Mouse (Mus musculus) forebrain, embryonic 14.5 days (tissue): ENCODE results near the gene Bcl7c. TPM values are rescaled to one million over a fixed set of nuclear protein-coding genes. Genes with fewer than 3 reads are reported as not detected.
"Not testable (repeated sequence)": the region's sequence is repeated elsewhere in the genome, so short reads cannot be mapped to it uniquely, and the experiment has no call there.

Experiments used
- ATAC-seq: fragments of 200-750 bp; cut with Nextera tagmentation; 2 replicates; pipeline ENCODE4 v1.8.0; 2017; ENCODE audit warnings: mild to moderate bottlenecking, moderate library complexity
- DNase-seq: peaks from one replicate; pipeline ENCODE4 v3.0.0-alpha.2; 2015; ENCODE audit warnings: low spot score
- H3K27ac ChIP-seq: fragments of 300-500 bp; sonication (generic); 2 replicates; pipeline ENCODE4 v1.5.1; 2014; ENCODE audit warnings: low read depth, mild to moderate bottlenecking, control low read depth, low read length, moderate library complexity
- H3K27me3 ChIP-seq: fragments of 300-500 bp; sonication (generic); replicated peaks from 2 replicates; pipeline ENCODE4 v1.6.1; 2014; ENCODE audit warnings: low read length, control low read depth, mixed read lengths; ENCODE audit not compliant: control insufficient read depth, insufficient read depth
- H3K36me3 ChIP-seq: fragments of 300-500 bp; sonication (generic); 2 replicates; pipeline ENCODE4 v1.6.1; 2014; ENCODE audit warnings: low read length, control low read depth; ENCODE audit not compliant: control insufficient read depth, insufficient read depth
- H3K4me1 ChIP-seq: fragments of 300-500 bp; sonication (generic); 2 replicates; pipeline ENCODE4 v1.6.1; 2014; ENCODE audit warnings: antibody characterized with exemption, low read length, control low read depth; ENCODE audit not compliant: control insufficient read depth, insufficient read depth
- H3K4me2 ChIP-seq: fragments of 300-500 bp; sonication (generic); 2 replicates; pipeline ENCODE4 v1.6.1; 2014; ENCODE audit warnings: mild to moderate bottlenecking, control low read depth, low read length
- H3K4me3 ChIP-seq: fragments of 300-500 bp; sonication (generic); 2 replicates; pipeline ENCODE4 v1.5.1; 2014; ENCODE audit warnings: low read depth, low read length, control low read depth
- H3K9ac ChIP-seq: fragments of 300-500 bp; sonication (generic); 2 replicates; pipeline ENCODE4 v1.6.1; 2014; ENCODE audit warnings: mild to moderate bottlenecking, low read length, control low read depth, moderate library complexity
- H3K9me3 ChIP-seq: fragments of 300-500 bp; sonication (generic); replicated peaks from 2 replicates; pipeline ENCODE4 v1.6.1; 2016; ENCODE audit warnings: low read length, control low read depth, mixed read lengths; ENCODE audit not compliant: control insufficient read depth
- WGBS: fragments of 180-500 bp; shearing (Covaris S2); extraction: QIAGEN DNeasy Blood & Tissue Kit; methylation state at CpG from one replicate; pipeline ENCODE4 v1.1.7; 2014; 5-methylcytosine and 5-hydroxymethylcytosine counted together
- polyA plus RNA-seq: library from polyadenylated mRNA; unstranded; fragments of >200 nt; fragmentation: Nextera tagmentation; extraction: Ambion mirVana; gene quantifications from 2 replicates; pipeline ENCODE4 v1.2.1, GENCODE M21; 2014

Bcl7c gene
- polyA plus RNA-seq, 1 experiment from 2014 or later: 45.7 TPM

GRCm38 (mm10) chr7:127693730-127694129 is 15.0 kb downstream of the Bcl7c start:
- not testable (repeated sequence) for H3K4me2 ChIP-seq, ATAC-seq, H3K27me3 ChIP-seq, H3K9ac ChIP-seq, H3K4me3 ChIP-seq, H3K36me3 ChIP-seq, H3K27ac ChIP-seq, H3K9me3 ChIP-seq, H3K4me1 ChIP-seq, DNase-seq
- 96% methylated on average over 7 of the region's 7 CpGs for WGBS

DNA sequence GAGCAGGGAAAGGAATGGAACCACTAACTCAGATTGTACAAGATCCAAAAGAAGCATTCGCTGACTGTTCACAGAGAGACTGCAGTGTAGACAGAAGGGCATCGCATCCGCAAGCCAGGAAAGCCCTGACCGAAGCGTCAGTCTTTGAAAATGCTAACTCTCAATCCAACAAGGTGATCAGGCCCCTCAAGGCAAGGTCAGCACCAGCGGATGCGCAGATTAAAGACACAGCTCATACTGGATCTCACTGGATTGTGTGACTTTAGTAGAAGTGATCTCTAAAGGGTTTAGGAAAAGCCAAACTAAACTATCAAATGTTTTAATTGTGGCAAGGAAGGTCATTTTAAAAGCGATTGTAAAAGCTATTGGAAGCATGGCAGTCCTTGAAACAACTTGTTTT is 15.4 kb downstream of the Bcl7c start:
- 92% methylated on average over 8 of the region's 8 CpGs for WGBS
- no peak overlapping the region for H3K4me3 ChIP-seq
- H3K4me2 ChIP-seq: no peak overlapping the region
- 0 out of 2 replicates have a peak, but pooled peaks cover 3% of the 10 kb centered on the region for H3K4me1 ChIP-seq
- H3K9me3 ChIP-seq: no peaks in the 10 kb centered on the region
- no peak for DNase-seq
- no peak overlapping the region for H3K27ac ChIP-seq
- no peaks in the 10 kb centered on the region for H3K27me3 ChIP-seq
- 0 out of 2 replicates have a peak, but pooled peaks cover 8% of the 10 kb centered on the region for H3K36me3 ChIP-seq
- H3K9ac ChIP-seq: no peak overlapping the region
- ATAC-seq: no peak

GRCm38 (mm10) chr7:127691221-127691989 is 17.3 kb downstream of the Bcl7c start:
- H3K4me3 ChIP-seq: no peak overlapping the region
- H3K36me3 ChIP-seq: 0 out of 2 replicates have a peak, but pooled peaks cover 8% of the 10 kb centered on the region
- no peaks in the 10 kb centered on the region for H3K9me3 ChIP-seq
- peak; percentile 76 for DNase-seq
- WGBS: 5% methylated on average over 15 of the region's 15 CpGs
- peak; percentile 73 for ATAC-seq
- peak overlapping the region; percentile 47 for H3K9ac ChIP-seq
- peak overlapping the region; percentile 44; the same call in 1 of the 2 replicates for H3K27ac ChIP-seq
- H3K27me3 ChIP-seq: no peaks in the 10 kb centered on the region
- H3K4me1 ChIP-seq: 0 out of 2 replicates have a peak, but pooled peaks cover 3% of the 10 kb centered on the region
- peak overlapping the region; percentile 42 for H3K4me2 ChIP-seq

DNA sequence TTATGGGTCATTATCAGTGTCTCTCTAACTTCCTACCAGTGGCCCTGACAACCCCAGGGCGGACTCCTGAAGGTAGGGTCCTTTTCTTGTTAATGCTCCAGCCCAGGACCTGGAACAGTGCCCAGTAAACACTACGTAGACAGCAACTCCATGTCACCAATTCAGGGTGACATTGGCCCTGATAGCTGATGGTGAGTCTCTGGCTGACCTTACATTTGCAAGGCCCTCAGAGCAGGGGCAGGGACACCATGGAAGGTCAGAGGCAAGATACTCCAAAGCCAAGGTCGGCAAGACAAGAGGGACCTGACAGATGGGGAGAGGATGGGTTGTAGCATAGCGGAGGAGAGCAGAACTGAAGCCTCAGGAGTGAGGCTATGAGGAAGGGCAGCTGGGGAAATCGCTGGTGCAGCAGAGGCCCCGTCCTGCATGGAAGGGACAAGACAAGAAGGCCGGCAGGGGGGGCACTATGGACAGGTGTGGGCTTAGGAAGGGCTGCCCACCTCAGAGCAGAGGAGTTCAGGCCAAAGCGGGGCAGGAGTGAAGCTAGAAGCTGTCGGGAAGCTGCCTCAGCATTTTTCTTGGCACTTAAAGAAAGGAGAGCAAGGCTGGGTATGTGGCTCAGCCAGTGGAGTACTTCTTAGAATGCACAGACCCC is 19.0 kb downstream of the Bcl7c start:
- H3K9ac ChIP-seq: no peak overlapping the region
- 0 out of 2 replicates have a peak, but pooled peaks cover 3% of the 10 kb centered on the region for H3K4me1 ChIP-seq
- H3K4me3 ChIP-seq: no peak overlapping the region
- 71% methylated on average over 9 of the region's 9 CpGs for WGBS
- no peaks in the 10 kb centered on the region for H3K27me3 ChIP-seq
- 0 out of 2 replicates have a peak, but pooled peaks cover 4% of the 10 kb centered on the region for H3K36me3 ChIP-seq
- H3K9me3 ChIP-seq: no peaks in the 10 kb centered on the region
- no peak overlapping the region for H3K4me2 ChIP-seq
- no peak overlapping the region for H3K27ac ChIP-seq
- ATAC-seq (no peak), DNase-seq (no peak)

DNA sequence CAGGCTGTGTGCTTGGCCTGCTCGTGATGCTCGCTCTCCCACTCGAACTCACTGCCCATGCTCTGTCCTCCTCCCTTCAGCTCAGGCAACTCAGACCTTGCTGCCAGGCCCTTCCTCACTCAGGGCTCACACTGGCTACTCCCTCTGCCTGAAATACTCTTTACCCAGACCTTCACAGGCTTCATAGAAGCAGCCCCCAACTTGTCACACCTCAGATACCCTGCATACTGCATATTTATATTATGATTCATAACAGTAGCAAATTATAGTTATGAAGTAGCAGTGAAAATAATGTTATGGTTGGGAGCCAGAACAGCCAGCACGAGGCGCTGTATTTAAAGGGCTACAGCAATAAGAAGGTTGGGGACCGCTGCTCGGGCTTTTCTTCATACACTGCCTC is 19.8 kb downstream of the Bcl7c start:
- Histone ChIP-seq H3K9ac (no peak overlapping the region), H3K27me3 (no peaks in the 10 kb centered on the region), H3K4me3 (no peak overlapping the region), H3K9me3 (no peaks in the 10 kb centered on the region), H3K4me2 (no peak overlapping the region), H3K27ac (no peak overlapping the region), H3K36me3 (0 out of 2 replicates have a peak, but pooled peaks cover 4% of the 10 kb centered on the region), H3K4me1 (0 out of 2 replicates have a peak, but pooled peaks cover 3% of the 10 kb centered on the region)
- ATAC-seq: no peak
- WGBS: 82% methylated on average over 7 of the region's 7 CpGs
- no peak for DNase-seq

DNA sequence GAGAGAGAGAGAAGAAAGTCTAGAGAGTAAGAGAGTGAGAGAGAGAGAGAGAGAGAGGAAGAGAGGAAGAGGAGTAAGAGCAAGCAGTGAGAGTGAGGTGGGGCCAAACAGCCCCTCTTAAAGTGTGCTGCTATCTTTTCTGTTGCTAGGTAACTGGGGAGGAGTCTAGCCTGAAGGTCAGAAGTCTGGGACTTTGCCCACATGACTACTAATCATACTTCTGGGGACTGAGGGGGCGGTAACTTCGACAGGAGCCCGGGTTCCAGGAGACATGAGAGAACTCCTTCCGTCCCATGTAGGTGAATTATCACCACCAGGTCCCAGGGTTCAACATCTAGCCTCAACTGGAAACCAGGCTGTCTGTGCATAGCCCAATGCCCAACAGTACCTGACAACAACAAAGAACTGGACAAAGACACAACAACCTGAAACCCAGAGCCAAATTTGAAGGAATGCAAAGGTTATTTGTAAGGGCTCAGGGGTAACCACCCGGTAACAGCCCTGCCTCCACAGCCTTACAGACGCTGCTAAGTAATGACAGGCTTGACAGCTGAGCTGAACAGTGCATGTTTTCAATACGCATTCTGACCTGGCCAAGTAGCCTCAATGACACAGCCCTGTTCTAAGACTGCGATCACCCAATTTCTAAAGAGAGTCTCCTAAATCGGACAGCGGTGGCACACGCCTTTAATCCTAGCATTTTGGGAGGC is 21.8 kb downstream of the Bcl7c start:
- ATAC-seq (no peak), DNase-seq (no peak)
- 0 out of 2 replicates have a peak, but pooled peaks cover 3% of the 10 kb centered on the region for H3K4me1 ChIP-seq
- 85% methylated on average over 11 of the region's 11 CpGs for WGBS
- no peaks in the 10 kb centered on the region for H3K27me3 ChIP-seq
- H3K9ac ChIP-seq: no peak overlapping the region
- no peak overlapping the region for H3K27ac ChIP-seq
- H3K4me2 ChIP-seq: no peak overlapping the region
- H3K4me3 ChIP-seq: no peak overlapping the region
- no peaks in the 10 kb centered on the region for H3K9me3 ChIP-seq
- no peaks in the 10 kb centered on the region for H3K36me3 ChIP-seq

- DNase-seq: no peak
- Histone ChIP-seq H3K9ac (no peak overlapping the region), H3K27me3 (no peaks in the 10 kb centered on the region), H3K4me3 (no peak overlapping the region), H3K9me3 (no peaks in the 10 kb centered on the region), H3K27ac (no peak overlapping the region), H3K4me2 (no peak overlapping the region), H3K4me1 (no peaks in the 10 kb centered on the region), H3K36me3 (no peaks in the 10 kb centered on the region)
- no peak for ATAC-seq
- 80% methylated on average over 14 of the region's 14 CpGs for WGBS
Observed at GRCm38 (mm10) chr7:127685304-127686018, 23.3 kb downstream of the Bcl7c start.

GRCm38 (mm10) chr7:127681888-127682553 is 26.7 kb downstream of the Bcl7c start:
- Histone ChIP-seq H3K4me1 (no peaks in the 10 kb centered on the region), H3K27ac (no peak overlapping the region), H3K4me2 (no peak overlapping the region), H3K36me3 (no peaks in the 10 kb centered on the region; the same call in 1 of the 2 replicates), H3K9ac (no peak overlapping the region), H3K4me3 (no peak overlapping the region), H3K9me3 (no peaks in the 10 kb centered on the region), H3K27me3 (no peaks in the 10 kb centered on the region)
- DNase-seq (no peak), ATAC-seq (no peak)
- WGBS: 89% methylated on average over 8 of the region's 8 CpGs
